Mouse (Mus musculus) heart, postnatal 0 days (tissue): ENCODE results near the gene Npc1l1.

ENCODE experiments used
- CTCF ChIP-seq: IDR thresholded peaks from 2 replicates; pipeline ENCODE4 v1.5.1; 2016; ENCODE audit warnings: antibody characterized with exemption, control low read depth, low read depth
- EP300 ChIP-seq: IDR thresholded peaks from 2 replicates; pipeline ENCODE4 v1.6.1; 2016; ENCODE audit warnings: antibody characterized with exemption, low read depth

GRCm38 (mm10) chr11:6216834-6217233 is 13.1 kb downstream of the Npc1l1 start:
- TF ChIP-seq CTCF: no peak
- TF ChIP-seq EP300: no peak
